Mouse (Mus musculus) embryonic facial prominence, embryonic 10.5 days (tissue): ENCODE results near the gene Eif4a1. TPM values are rescaled to one million over a fixed set of nuclear protein-coding genes. Genes with fewer than 3 reads are reported as not detected.

Source experiments
- microRNA counts: library from miRNA; unstranded; fragments of <30 nt; microRNA quantifications from one replicate; lab custom pipeline; 2017
- microRNA-seq: library from miRNA; unstranded; fragments of <30 nt; microRNA quantifications from one replicate; pipeline ENCODE4, GENCODE M21; 2017
- polyA plus RNA-seq: library from polyadenylated mRNA; unstranded; fragments of >200 nt; fragmentation: Nextera tagmentation; extraction: Ambion mirVana; gene quantifications from 2 replicates; pipeline ENCODE4 v1.2.1, GENCODE M21; 2016

The Eif4a1 gene
- polyA plus RNA-seq, 1 experiment from 2014 or later, result 780 TPM

MicroRNA genes within 50 kb of the gene (microRNA counts, 519-probe panel; counts per million panel counts)
- microRNA mmu-miR-1934 (lab: Ali Mortazavi, UCI), result 188 counts per million, percentile 57 among the panel's probes with 10 or more counts
- microRNA mmu-miR-467f (lab: Ali Mortazavi, UCI), result 3,508 counts per million, percentile 72 among the panel's probes with 10 or more counts

Small RNA genes within 50 kb of the gene (microRNA-seq; reads per million reads assigned to microRNA genes)
- 4.3 reads per million, percentile 10 among the genes with 10 or more reads in this experiment for gene Mir1934
- gene Mir467f, result not detected

Other genes with a start within 250 kb of the Eif4a1 start
- 1.3 and 1.4 TPM in 2 replicates for gene Dnah2, start 123.3 kb downstream of the Eif4a1 start, polyA plus RNA-seq
- 29.5 and 29.8 TPM in 2 replicates for gene Efnb3, start 112.2 kb downstream of the Eif4a1 start, polyA plus RNA-seq
- gene Wrap53, start 92.2 kb downstream of the Eif4a1 start, polyA plus RNA-seq, result 41.6 and 43.5 TPM in 2 replicates
- gene Trp53, start 92.1 kb downstream of the Eif4a1 start, polyA plus RNA-seq, result 219 and 225 TPM in 2 replicates
- 3.2 TPM in 2 replicates for gene Atp1b2, start 66.5 kb downstream of the Eif4a1 start, polyA plus RNA-seq
- gene Shbg, start 54.5 kb downstream of the Eif4a1 start, polyA plus RNA-seq, result not detected in 2 replicates
- 16.0 TPM in 2 replicates for gene Sat2, start 50.4 kb downstream of the Eif4a1 start, polyA plus RNA-seq
- gene Fxr2, start 39.4 kb downstream of the Eif4a1 start, polyA plus RNA-seq, result 45.2 and 45.5 TPM in 2 replicates
- gene Sox15, start 17.1 kb downstream of the Eif4a1 start, polyA plus RNA-seq, result 0.17 TPM in 1 of 2 replicates, not detected in the other
- gene Mpdu1, start 9.8 kb downstream of the Eif4a1 start, polyA plus RNA-seq, result 64.9 and 67.2 TPM in 2 replicates
- 5.3 and 7.3 TPM in 2 replicates for gene Cd68, start 6.3 kb downstream of the Eif4a1 start, polyA plus RNA-seq
- gene Senp3, start 9.7 kb upstream of the Eif4a1 start, polyA plus RNA-seq, result 136 and 141 TPM in 2 replicates
- gene Tnfsf13, start 13.4 kb upstream of the Eif4a1 start, polyA plus RNA-seq, result 0.15 TPM in 1 of 2 replicates, not detected in the other
- 1.2 and 2.2 TPM in 2 replicates for gene Tnfsf12, start 23.4 kb upstream of the Eif4a1 start, polyA plus RNA-seq
- 0.88 and 1.3 TPM in 2 replicates for gene Tnfsfm13, start 23.7 kb upstream of the Eif4a1 start, polyA plus RNA-seq
- 31.3 and 34.9 TPM in 2 replicates for gene Polr2a, start 86.2 kb upstream of the Eif4a1 start, polyA plus RNA-seq
- gene Slc35g3, start 89.5 kb upstream of the Eif4a1 start, polyA plus RNA-seq, result 0.12 TPM in 1 of 2 replicates, not detected in the other
- 0.55 and 1.0 TPM in 2 replicates for gene Zbtb4, start 93.5 kb upstream of the Eif4a1 start, polyA plus RNA-seq
- gene Chrnb1, start 123.5 kb upstream of the Eif4a1 start, polyA plus RNA-seq, result 1.4 and 2.3 TPM in 2 replicates
- gene Fgf11, start 129.4 kb upstream of the Eif4a1 start, polyA plus RNA-seq, result 0.91 and 0.93 TPM in 2 replicates
- gene Tmem102, start 133.2 kb upstream of the Eif4a1 start, polyA plus RNA-seq, result 2.1 and 2.7 TPM in 2 replicates
- not detected in 2 replicates for gene Gm39566, start 142.9 kb upstream of the Eif4a1 start, polyA plus RNA-seq
- gene Spem2, start 146.0 kb upstream of the Eif4a1 start, polyA plus RNA-seq, result not detected in 2 replicates
- 0.14 TPM in 1 of 2 replicates, not detected in the other for gene Spem1, start 149.8 kb upstream of the Eif4a1 start, polyA plus RNA-seq
- 4.7 and 5.4 TPM in 2 replicates for gene Nlgn2, start 165.4 kb upstream of the Eif4a1 start, polyA plus RNA-seq
- gene Tmem256, start 166.1 kb upstream of the Eif4a1 start, polyA plus RNA-seq, result 321 and 340 TPM in 2 replicates
- gene Plscr3, start 174.0 kb upstream of the Eif4a1 start, polyA plus RNA-seq, result 106 and 111 TPM in 2 replicates
- gene Tnk1, start 186.3 kb upstream of the Eif4a1 start, polyA plus RNA-seq, result 2.3 and 3.1 TPM in 2 replicates
- gene Tmem95, start 205.6 kb upstream of the Eif4a1 start, polyA plus RNA-seq, result 0.31 TPM in 1 of 2 replicates, not detected in the other
- gene Kctd11, start 209.0 kb upstream of the Eif4a1 start, polyA plus RNA-seq, result 6.8 and 7.0 TPM in 2 replicates
- gene Acap1, start 223.1 kb upstream of the Eif4a1 start, polyA plus RNA-seq, result 1.3 and 1.5 TPM in 2 replicates
- gene 2810408A11Rik, start 228.6 kb upstream of the Eif4a1 start, polyA plus RNA-seq, result 14.7 and 14.8 TPM in 2 replicates
- 10.9 and 11.1 TPM in 2 replicates for gene Neurl4, start 228.6 kb upstream of the Eif4a1 start, polyA plus RNA-seq
- 87.6 and 89.1 TPM in 2 replicates for gene Gps2, start 241.5 kb upstream of the Eif4a1 start, polyA plus RNA-seq
- 2,818 and 3,035 TPM in 2 replicates for gene Eif5a, start 249.5 kb upstream of the Eif4a1 start, polyA plus RNA-seq